Mouse (Mus musculus): ENCODE data around the gene Ttll3.
A peak's percentile ranks its signal among the peaks of the same experiment; 100 is the strongest.

GRCm38 (mm10) chr6:113442442-113443090 is 53.5 kb downstream of the Ttll3 start, which contains the start of gene Jagn1:
- no peak for TF ChIP-seq CTCF (IDR thresholded peaks at IDR 0.05; ENCODE audit: low read depth, low read length)
- peak; percentile 51 for TF ChIP-seq POLR2A (IDR thresholded peaks at IDR 0.05; ENCODE audit: insufficient read depth, low read length)

Measured in ES-Bruce4 (cell line).